Mouse (Mus musculus): ENCODE data around the gene Piwil4.

Gene Piwil4

DNA sequence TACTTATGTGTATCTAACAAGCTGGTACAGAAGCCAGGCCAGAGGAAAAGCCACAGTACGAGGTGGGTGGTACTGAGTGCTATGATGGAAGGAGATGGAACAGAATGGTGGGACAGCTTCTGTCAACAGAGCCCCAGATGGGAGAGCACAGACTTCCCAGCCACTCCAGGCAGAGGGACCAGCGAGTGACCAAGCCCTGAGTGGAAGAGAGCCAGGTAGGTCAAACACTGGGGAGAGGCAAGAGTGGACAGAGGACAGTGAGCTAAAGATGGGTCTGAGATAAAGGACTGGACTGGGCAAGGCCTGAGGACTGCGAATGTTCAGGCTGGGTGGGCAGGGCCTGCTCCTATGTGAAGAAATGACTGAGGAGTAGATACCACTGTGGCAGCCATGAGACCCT lies 72.2 kb downstream of the Piwil4 start:
- DNase-seq (ENCODE audit: low read depth, low spot score), result no peak

DNA sequence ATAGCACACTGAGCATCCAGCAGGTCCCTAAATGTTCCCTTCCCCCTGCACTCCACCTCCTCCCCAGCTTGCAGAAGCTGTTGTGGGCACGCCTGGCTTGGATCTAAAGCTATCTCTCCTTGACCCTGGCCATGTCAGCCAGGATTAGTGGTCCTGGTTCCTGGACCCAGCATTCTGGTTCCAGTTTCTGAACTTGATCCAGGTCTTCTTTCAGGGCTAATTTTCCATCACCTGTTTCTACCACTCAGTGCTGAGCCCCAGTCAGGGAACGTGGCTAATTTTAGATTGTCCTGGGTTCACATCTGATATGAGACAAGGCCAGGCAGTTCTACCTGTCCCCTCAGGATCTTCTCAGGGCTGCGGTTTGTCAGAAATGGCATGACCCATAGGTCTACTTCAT lies 74.5 kb downstream of the Piwil4 start:
- no peak for DNase-seq (ENCODE audit: low read depth, low spot score)

DNA sequence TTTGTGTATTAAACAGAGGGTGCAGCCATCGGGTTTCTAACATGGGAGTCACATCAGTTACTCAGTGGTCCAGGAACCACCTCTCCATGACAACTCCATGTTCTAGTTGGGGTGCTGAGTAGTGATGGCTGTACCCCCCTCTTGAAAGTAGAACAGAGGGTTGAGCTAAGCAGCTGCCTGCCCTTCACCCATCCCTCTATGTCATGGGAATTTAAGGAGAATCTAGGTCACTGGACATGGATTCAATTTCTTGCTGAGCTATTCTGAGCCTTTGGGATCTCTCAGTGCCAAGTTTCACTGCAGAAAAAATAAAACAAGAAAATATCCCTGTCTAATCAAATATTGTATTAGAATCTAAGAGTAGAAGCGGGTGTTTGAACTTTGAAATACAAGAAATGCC lies 76.9 kb downstream of the Piwil4 start:
- DNase-seq (ENCODE audit: low read depth, low spot score), result no peak

DNA sequence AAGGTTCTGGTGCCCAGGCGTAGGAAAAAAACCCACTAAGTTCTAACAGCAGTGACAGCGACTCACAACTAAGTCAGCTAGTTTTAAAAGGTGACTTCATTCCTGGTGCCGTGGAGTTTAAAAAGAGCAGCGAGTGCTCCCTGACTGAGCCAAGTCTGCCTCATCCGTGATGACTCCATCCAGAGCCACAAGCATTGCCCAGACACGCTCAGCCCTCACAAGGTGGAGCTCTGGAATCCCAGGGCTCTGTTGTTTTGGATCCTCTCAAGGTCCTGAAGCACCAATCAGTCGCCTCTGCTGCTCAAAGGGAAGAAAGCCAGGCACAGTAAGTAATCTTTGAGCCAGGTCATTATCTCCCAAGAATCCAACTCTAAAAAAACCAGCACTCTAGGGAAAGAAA lies 77.7 kb downstream of the Piwil4 start:
- no peak for DNase-seq (ENCODE audit: low read depth, low spot score)

GRCm38 (mm10) chr9:14662138-14662537 lies 78.4 kb downstream of the Piwil4 start:
- no peak for DNase-seq (ENCODE audit: low read depth, low spot score)

DNA sequence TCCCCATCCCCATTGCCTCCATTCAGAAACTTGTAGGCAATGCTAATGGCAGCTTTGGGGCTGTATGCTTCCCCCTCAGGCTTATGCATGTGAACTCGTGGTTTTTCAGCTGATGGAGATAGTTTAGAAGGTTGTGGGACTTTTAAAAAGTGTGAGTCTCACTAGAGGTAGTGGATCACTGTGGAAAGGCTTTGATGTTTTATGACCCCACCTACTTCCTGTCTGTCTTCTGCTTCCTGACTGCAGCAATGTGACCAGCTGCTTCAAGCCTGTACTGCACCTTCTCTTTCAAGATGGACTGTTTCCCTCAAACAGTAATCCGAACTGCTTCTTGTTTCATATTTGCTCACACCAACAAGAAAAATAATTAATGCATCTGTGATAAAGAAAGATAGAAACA lies 82.6 kb downstream of the Piwil4 start:
- DNase-seq (ENCODE audit: low read depth, low spot score), result no peak

GRCm38 (mm10) chr9:14654010-14654409 lies 86.5 kb downstream of the Piwil4 start:
- DNase-seq (ENCODE audit: low read depth, low spot score), result no peak

DNA sequence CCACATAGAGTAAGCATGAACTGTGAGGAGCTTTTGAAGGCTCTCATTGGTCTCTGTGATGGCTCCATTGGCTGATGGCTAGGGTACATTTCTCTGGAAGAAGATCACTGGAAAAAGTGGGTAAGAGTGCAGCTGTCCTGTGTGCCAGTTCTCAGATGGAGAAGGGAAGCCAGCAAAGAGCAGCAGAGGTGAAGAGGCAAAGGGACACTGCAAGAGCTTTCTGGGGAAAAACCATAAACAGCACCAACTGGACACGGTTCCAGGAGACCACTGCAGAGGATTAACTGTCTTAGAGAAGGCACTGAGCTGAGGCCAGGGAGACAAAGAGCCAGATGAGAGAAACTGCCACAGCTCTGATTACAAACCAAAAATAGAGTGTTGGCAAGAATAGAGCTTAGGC lies 87.8 kb downstream of the Piwil4 start:
- DNase-seq (ENCODE audit: low read depth, low spot score), result no peak

- DNase-seq (ENCODE audit: low read depth, low spot score), result no peak
Observed at GRCm38 (mm10) chr9:14647849-14648248, 92.7 kb downstream of the Piwil4 start.

- DNase-seq (ENCODE audit: low read depth, low spot score), result no peak
Observed at GRCm38 (mm10) chr9:14646641-14647040, 93.9 kb downstream of the Piwil4 start.

Measured in retina, adult 2 months (tissue).